Mouse (Mus musculus) regulatory T cell (primary cell): ENCODE data around the gene Isl1.

Experiments used
- in situ Hi-C: fragments of 300-600 bp; cut with MboI, MseI; formaldehyde crosslinking; loops from one replicate; pipeline ENCODE4 v1.15.1; 2025; ENCODE audit warnings: high pct_unique_total_duplicates

Isl1 gene

GRCm38 (mm10) chr13:116309584-116310462 is at the start of gene Isl1:
Isl1 (minus strand) TSS chr13:116309689.
- in situ Hi-C loops = loop anchor here (5.0 kb wide), 1 partner anchor 1078 kb away; no protein-coding TSS in a partner anchor

- in situ Hi-C loops = no loop called here
These were observed 26.3 kb upstream of the Isl1 start for GRCm38 (mm10) chr13:116335763-116336162.

GRCm38 (mm10) chr13:116313636-116314530 is 4.4 kb upstream of the Isl1 start:
- in situ Hi-C loops = loop anchor here (5.0 kb wide), 1 partner anchor 1082 kb away; no protein-coding TSS in a partner anchor

GRCm38 (mm10) chr13:116311871-116312720 is 2.6 kb upstream of the Isl1 start:
- in situ Hi-C loops = loop anchor here (5.0 kb wide), 1 partner anchor 1080 kb away; no protein-coding TSS in a partner anchor

GRCm38 (mm10) chr13:116311011-116311410 is 1.5 kb upstream of the Isl1 start:
- in situ Hi-C loops = loop anchor here (5.0 kb wide), 1 partner anchor 1079 kb away; no protein-coding TSS in a partner anchor

GRCm38 (mm10) chr13:116310463-116310765 is 925 bp upstream of the Isl1 start:
- in situ Hi-C loops = loop anchor here (5.0 kb wide), 1 partner anchor 1078 kb away; no protein-coding TSS in a partner anchor

GRCm38 (mm10) chr13:116308933-116309583 is 431 bp downstream of the Isl1 start:
- in situ Hi-C loops = no loop called here

GRCm38 (mm10) chr13:116308121-116308932 is 1.2 kb downstream of the Isl1 start:
- in situ Hi-C loops = no loop called here

- in situ Hi-C loops = no loop called here
These were observed 2.9 kb downstream of the Isl1 start for GRCm38 (mm10) chr13:116306591-116306990.

GRCm38 (mm10) chr13:116305721-116306120 is 3.8 kb downstream of the Isl1 start:
- in situ Hi-C loops = no loop called here

GRCm38 (mm10) chr13:116304713-116305470 is 4.6 kb downstream of the Isl1 start:
- in situ Hi-C loops = no loop called here

GRCm38 (mm10) chr13:116303766-116304165 is 5.7 kb downstream of the Isl1 start:
- in situ Hi-C loops = no loop called here

GRCm38 (mm10) chr13:116302861-116303260 is 6.6 kb downstream of the Isl1 start:
- in situ Hi-C loops = no loop called here

GRCm38 (mm10) chr13:116301706-116302105 is 7.8 kb downstream of the Isl1 start:
- in situ Hi-C loops = no loop called here

- in situ Hi-C loops = no loop called here
These were observed 10.2 kb downstream of the Isl1 start for GRCm38 (mm10) chr13:116299241-116299640.

- in situ Hi-C loops = no loop called here
These were observed 10.8 kb downstream of the Isl1 start for GRCm38 (mm10) chr13:116298641-116299170.

GRCm38 (mm10) chr13:116298001-116298400 is 11.5 kb downstream of the Isl1 start:
- in situ Hi-C loops = no loop called here

- in situ Hi-C loops = no loop called here
These were observed 12.3 kb downstream of the Isl1 start for GRCm38 (mm10) chr13:116297048-116297811.
